Mouse (Mus musculus) ES-Bruce4 (cell line): ENCODE data around the gene Lrp11. TPM values are rescaled to one million over a fixed set of nuclear protein-coding genes. Genes with fewer than 3 reads are reported as not detected.
A peak's percentile ranks its signal among the peaks of the same experiment; 100 is the strongest.
"Not testable (repeated sequence)": the region's sequence is repeated elsewhere in the genome, so short reads cannot be mapped to it uniquely, and the experiment has no call there.

Experiments
- H3K27ac ChIP-seq: 2 replicates; pipeline ENCODE4 v1.5.1; 2012; ENCODE audit warnings: low read length, inconsistent platforms; ENCODE audit not compliant: insufficient read depth
- H3K27me3 ChIP-seq: 2 replicates; pipeline ENCODE4 v1.6.1; 2012; ENCODE audit warnings: mild to moderate bottlenecking, low read length, inconsistent platforms; ENCODE audit not compliant: control insufficient read depth, poor library complexity, insufficient read depth, severe bottlenecking
- H3K36me3 ChIP-seq: 2 replicates; pipeline ENCODE4 v1.6.1; 2012; ENCODE audit warnings: inconsistent platforms, mild to moderate bottlenecking, low read length, moderate library complexity; ENCODE audit not compliant: control insufficient read depth, poor library complexity, insufficient read depth, severe bottlenecking
- H3K4me1 ChIP-seq: one replicate; pipeline ENCODE4 v1.8.1; 2011; ENCODE audit warnings: low read length; ENCODE audit not compliant: control insufficient read depth, insufficient read depth
- H3K4me3 ChIP-seq: 2 replicates; pipeline ENCODE4 v1.5.1; 2011; ENCODE audit warnings: low read depth, mild to moderate bottlenecking, low read length
- H3K9ac ChIP-seq: 2 replicates; pipeline ENCODE4 v1.6.1; 2012; ENCODE audit warnings: low read depth, mild to moderate bottlenecking, inconsistent platforms; ENCODE audit not compliant: poor library complexity, severe bottlenecking
- H3K9me3 ChIP-seq: replicated peaks from 2 replicates; pipeline ENCODE4 v1.6.1; 2012; ENCODE audit warnings: mild to moderate bottlenecking, low read length, inconsistent platforms; ENCODE audit not compliant: control insufficient read depth, poor library complexity, insufficient read depth, severe bottlenecking
- CTCF ChIP-seq: IDR thresholded peaks from one replicate; pipeline ENCODE4 v1.8.1; 2011; ENCODE audit warnings: low read depth, low read length
- EP300 ChIP-seq: IDR thresholded peaks from 2 replicates; pipeline ENCODE4 v1.6.1; 2011; ENCODE audit warnings: low read depth, low read length; ENCODE audit not compliant: insufficient read depth
- POLR2A ChIP-seq: IDR thresholded peaks from one replicate; pipeline ENCODE4 v1.8.1; 2011; ENCODE audit warnings: low read length; ENCODE audit not compliant: insufficient read depth
- polyA plus RNA-seq: library from polyadenylated mRNA; stranded (reverse); fragments of >200 nt; gene quantifications from 2 replicates; pipeline ENCODE4 v1.2.4, GENCODE M21; 2011; ENCODE audit warnings: low read depth; ENCODE audit not compliant: missing spikeins, insufficient read depth, insufficient read length

The Lrp11 gene
- polyA plus RNA-seq, 1 experiment, result 31.2 TPM

DNA sequence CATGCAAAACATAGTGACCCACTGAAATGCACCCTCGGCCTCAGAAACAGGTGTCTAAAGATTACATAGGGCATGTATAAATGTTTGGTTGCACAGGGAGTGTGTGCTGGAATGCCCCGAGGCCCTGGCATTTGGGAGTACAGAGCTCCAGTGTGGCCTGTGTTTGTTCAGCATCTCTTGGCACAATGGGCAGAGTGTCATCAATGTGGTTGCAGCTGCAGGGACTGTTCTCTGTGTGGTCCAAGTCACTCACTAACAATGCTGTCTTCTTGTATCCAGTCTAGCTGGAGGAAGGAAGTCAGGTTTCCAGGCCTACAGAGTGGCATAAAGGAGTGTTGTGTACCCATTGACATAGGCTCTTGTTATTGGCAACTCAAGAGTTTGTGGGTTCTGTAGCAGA is 15.6 kb downstream of the Lrp11 start:
- TF ChIP-seq CTCF (no peak), EP300 (no peak), POLR2A (no peak)
- Histone ChIP-seq H3K36me3 (peaks cover 21% of the 10 kb centered on the region), H3K4me3 (no peak overlapping the region), H3K4me1 (no peaks in the 10 kb centered on the region), H3K9ac (no peak overlapping the region), H3K9me3 (no peaks in the 10 kb centered on the region), H3K27ac (no peak overlapping the region), H3K27me3 (no peaks in the 10 kb centered on the region)

DNA sequence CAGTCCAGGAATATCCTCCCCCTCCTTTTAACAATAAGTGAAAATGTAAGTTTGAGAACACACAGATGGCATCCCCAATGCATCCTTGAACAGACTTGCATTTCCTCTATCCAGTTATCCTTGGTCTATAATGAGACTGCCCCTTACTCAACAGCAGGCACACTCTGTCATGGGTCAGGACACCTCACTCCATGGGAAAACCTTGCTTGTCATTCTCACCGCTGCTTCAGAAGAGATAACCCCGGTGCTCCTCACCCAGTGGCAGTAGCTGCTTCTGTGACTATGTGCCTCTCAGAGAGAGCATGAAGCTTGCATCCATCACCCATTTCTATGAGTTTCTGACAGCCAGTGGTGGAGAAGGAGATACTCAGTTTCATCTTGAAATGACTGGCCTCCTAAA is 16.8 kb downstream of the Lrp11 start:
- peaks cover 3% of the 10 kb centered on the region for H3K4me1 ChIP-seq
- H3K27me3 ChIP-seq, result no peaks in the 10 kb centered on the region
- TF ChIP-seq EP300 (no peak), CTCF (no peak), POLR2A (no peak)
- H3K27ac ChIP-seq, result no peak overlapping the region
- no peak overlapping the region for H3K4me3 ChIP-seq
- peaks cover 22% of the 10 kb centered on the region for H3K36me3 ChIP-seq
- H3K9ac ChIP-seq, result no peak overlapping the region
- H3K9me3 ChIP-seq, result no peaks in the 10 kb centered on the region

DNA sequence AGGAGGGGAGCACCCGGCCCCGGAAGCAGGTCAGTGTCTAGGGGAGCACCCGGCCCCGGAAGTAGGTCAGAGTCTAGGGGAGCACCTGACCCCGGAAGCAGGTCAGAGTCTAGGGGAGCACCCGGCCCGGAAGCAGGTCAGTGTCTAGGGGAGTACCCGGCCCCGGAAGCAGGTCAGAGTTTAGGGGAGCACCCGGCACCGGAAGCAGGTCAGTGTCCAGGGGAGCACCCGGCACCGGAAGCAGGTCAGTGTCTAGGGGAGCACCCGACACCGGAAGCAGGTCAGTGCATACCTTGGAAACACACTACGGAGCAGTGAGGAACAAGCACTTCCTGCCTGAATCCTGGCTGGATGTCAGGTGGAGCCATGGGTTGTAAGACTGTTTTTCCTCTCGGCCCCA is 19.0 kb downstream of the Lrp11 start:
- H3K36me3 ChIP-seq, result peaks cover 22% of the 10 kb centered on the region
- peaks cover 4% of the 10 kb centered on the region for H3K4me1 ChIP-seq
- no peak overlapping the region for H3K27ac ChIP-seq
- no peaks in the 10 kb centered on the region for H3K27me3 ChIP-seq
- H3K4me3 ChIP-seq, result no peak overlapping the region
- no peak overlapping the region for H3K9ac ChIP-seq
- no peaks in the 10 kb centered on the region for H3K9me3 ChIP-seq
- TF ChIP-seq CTCF (no peak), POLR2A (no peak), EP300 (no peak)

DNA sequence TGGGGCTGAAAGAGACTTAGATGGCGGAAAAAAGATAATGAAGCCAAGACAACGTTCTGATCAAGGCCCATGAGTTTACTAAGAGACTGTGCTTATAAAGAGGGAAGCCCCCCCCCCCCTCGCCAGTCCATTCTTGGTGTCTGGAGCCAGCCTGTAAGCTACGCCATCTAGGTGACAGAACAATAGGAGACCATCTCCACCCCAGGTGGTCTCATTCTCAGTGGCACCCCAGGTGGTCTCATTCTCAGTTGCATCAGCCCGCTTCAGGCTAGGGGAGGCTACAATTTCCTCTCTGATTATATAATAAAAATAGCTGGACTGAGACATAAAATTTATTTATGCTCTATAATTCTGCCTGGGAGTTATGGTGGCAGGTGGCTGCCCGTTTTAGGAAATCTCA is 22.0 kb downstream of the Lrp11 start:
- Histone ChIP-seq H3K36me3 (peaks cover 17% of the 10 kb centered on the region), H3K4me3 (no peak overlapping the region), H3K9me3 (no peaks in the 10 kb centered on the region), H3K4me1 (peaks cover 4% of the 10 kb centered on the region), H3K27me3 (no peaks in the 10 kb centered on the region), H3K9ac (no peak overlapping the region), H3K27ac (peak overlapping the region; percentile 93)
- TF ChIP-seq POLR2A (no peak), CTCF (no peak), EP300 (peak; percentile 87)

DNA sequence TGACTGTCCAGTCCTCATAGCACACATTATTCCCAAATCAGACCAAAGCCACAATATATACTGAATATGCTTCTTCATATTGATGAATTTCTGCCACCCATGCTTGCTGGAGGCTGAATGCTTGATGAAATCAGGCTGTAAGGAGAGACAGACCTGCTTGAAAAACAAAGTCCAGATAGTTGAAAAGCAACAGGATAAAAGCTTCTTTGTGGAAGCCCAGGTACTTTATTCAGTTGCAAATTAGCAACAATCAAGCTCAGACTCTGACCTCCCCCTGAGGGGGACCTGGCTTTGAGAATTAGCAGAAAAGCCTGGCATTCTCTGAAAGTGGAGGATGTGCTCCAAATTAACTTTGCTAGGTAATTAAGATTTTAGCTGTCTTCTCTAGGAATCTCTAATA is 22.6 kb downstream of the Lrp11 start:
- H3K27ac ChIP-seq, result peak overlapping the region; percentile 93
- peaks cover 17% of the 10 kb centered on the region for H3K36me3 ChIP-seq
- not testable (repeated sequence) for H3K27me3 ChIP-seq, H3K4me1 ChIP-seq, H3K9me3 ChIP-seq, H3K4me3 ChIP-seq, H3K9ac ChIP-seq

DNA sequence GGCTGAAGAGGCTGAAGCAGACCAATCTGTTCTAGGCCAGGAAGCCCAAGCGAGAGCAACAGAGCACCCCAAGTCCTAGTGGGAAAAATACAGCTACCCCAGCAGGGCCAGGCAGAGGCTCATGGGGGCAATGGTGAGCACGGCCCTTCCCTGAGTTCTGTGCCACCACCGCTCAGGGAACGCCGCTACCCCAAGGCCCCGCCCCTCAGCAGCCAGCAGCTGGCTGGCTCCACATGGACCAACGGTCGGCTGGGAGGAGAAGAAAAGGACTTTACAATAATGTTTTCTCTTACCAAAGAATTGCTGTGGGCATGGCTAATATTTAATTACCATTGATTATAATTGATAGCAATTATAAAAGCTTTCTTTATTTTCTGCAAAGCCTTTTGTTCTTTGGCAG is 25.2 kb downstream of the Lrp11 start:
- H3K9ac ChIP-seq, result no peak overlapping the region
- TF ChIP-seq CTCF (peak; percentile 8), POLR2A (no peak), EP300 (peak; percentile 63)
- H3K27ac ChIP-seq, result 0 out of 2 replicates have a peak overlapping the region, but pooled peaks have one; percentile 12

DNA sequence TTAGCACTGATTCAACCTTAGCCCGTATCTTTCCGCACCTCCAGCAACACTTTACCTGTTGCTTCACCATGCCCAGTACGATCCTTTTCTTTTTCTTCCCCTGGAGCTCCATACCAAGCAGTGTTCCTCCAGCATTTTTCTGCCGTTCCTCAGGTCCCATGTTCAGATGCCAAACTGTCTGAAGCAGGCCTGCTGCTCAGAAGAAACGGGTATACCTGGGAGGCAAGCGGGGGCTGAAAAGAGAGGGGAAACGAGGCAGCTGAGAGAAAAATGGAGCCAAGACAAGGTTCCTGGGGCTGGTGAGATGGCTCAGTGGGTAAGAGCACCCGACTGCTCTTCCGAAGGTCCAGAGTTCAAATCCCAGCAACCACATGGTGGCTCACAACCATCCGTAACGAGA is 27.5 kb downstream of the Lrp11 start:
- not testable (repeated sequence) for H3K27me3 ChIP-seq, H3K9me3 ChIP-seq, H3K4me1 ChIP-seq, H3K36me3 ChIP-seq
- Histone ChIP-seq H3K4me3 (peak overlapping the region; percentile 55), H3K27ac (peak overlapping the region; percentile 51), H3K9ac (peak overlapping the region; percentile 9)

More for the DNA sequence above, 25.2 kb downstream of the Lrp11 start:
- Histone ChIP-seq H3K27me3 (no peaks in the 10 kb centered on the region), H3K9me3 (no peaks in the 10 kb centered on the region), H3K4me1 (peaks cover 4% of the 10 kb centered on the region), H3K36me3 (peaks cover 4% of the 10 kb centered on the region; the same call in 1 of the 2 replicates), H3K4me3 (peak overlapping the region; percentile 43)

DNA sequence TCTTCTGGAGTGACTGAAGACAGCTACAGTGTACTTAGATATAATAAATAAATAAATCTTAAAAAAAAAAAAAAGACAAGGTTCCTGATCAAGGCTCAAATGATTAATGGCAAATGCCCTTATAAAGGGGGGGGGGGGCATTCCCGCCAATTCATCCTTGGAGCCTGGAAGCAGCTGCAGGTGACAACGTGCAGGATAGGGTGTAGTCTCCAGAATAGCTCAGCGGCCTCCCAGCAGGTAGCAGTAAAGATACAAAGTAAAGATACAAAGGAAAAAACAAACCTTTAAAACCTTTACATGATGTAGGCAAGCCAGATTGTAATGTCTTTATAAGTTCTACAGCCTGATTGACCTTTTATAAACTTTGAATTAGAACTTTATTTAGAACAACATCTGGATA is 28.0 kb downstream of the Lrp11 start:
- not testable (repeated sequence) for H3K9me3 ChIP-seq, H3K36me3 ChIP-seq, H3K4me1 ChIP-seq, H3K27me3 ChIP-seq, H3K4me3 ChIP-seq, H3K27ac ChIP-seq, H3K9ac ChIP-seq
